Mouse (Mus musculus): ENCODE data around the gene Shd.

DNA sequence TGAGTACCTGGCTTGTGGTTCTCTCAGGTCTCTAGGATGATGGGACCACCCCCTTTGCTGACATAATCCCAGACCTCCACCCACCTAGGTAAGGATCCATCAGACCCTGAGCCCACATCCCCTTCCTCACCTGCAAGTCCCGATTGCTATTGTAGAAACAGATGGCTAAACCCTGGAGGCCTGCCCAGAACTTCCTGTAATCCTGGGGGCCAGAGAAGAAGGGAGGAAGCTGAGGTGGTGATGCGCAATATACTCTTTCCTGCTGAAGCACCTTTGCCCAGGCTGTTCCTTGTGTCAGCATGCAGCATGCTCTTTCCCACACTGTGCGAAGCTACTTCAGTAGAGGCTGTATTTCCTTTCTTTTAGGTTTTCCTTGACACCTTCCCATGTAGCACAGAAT, 32.7 kb downstream of the Shd start:
- TF ChIP-seq CTCF (IDR thresholded peaks at IDR 0.05; ENCODE audit: insufficient read depth, low read depth, low read length) (no peak), POLR2A (IDR thresholded peaks at IDR 0.05; ENCODE audit: insufficient read depth, low read depth, low read length) (no peak)
